In genomic region chr7:121933675-121934074, GRCm38 (mm10) we compare ENCODE assay signal across 17 mouse cellular contexts. TPM values are rescaled to one million over a fixed set of nuclear protein-coding genes. Genes with fewer than 3 reads are reported as not detected.
DNase-seq lines count a peak whose midpoint lies in the region; ATAC-seq and TF ChIP-seq lines count a peak whose summit lies in the region.
"Had no signal": no experiment of that assay in that cellular context is flagged by ENCODE, and none has a peak within 500 bp of the region (broad histone marks: within the 10 kb centered on the region; RNA-seq: fewer than 3 reads in every experiment).

No protein-coding gene starts in this region.

- no peaks in the 10 kb centered on the region for H3K27me3 ChIP-seq in kidney, postnatal 0 days (ENCODE audit: insufficient read depth, low read length)
- no peaks in the 10 kb centered on the region for H3K27me3 ChIP-seq in lung, postnatal 0 days (replicated peaks; ENCODE audit: insufficient read depth, low read length)
- H3K27me3 ChIP-seq: limb, embryonic 13.5 days; midbrain, embryonic 13.5 days; neural tube, embryonic 12.5 days had no signal

- ATAC-seq in kidney, postnatal 0 days (replicated peaks; ENCODE audit: low FRiP score, low read depth), result no peak
- peak; percentile 65 for ATAC-seq in lung, postnatal 0 days
- ATAC-seq: forebrain, postnatal 0 days; midbrain, embryonic 13.5 days had no signal

- 73% methylated on average over 6 of the region's 6 CpGs for WGBS in kidney, postnatal 0 days
- 49% methylated on average over 6 of the region's 6 CpGs for WGBS in lung, postnatal 0 days

- TF ChIP-seq CTCF in kidney, postnatal 0 days (IDR thresholded peaks at IDR 0.05; ENCODE audit: low read depth), result no peak
- no peak for TF ChIP-seq CTCF in lung, postnatal 0 days (IDR thresholded peaks at IDR 0.05)

- no peaks in the 10 kb centered on the region for H3K9me3 ChIP-seq in kidney, postnatal 0 days (replicated peaks; ENCODE audit: low read length)
- H3K9me3 ChIP-seq in lung, postnatal 0 days (ENCODE audit: low read length), result no peaks in the 10 kb centered on the region
- H3K9me3 ChIP-seq: forebrain, embryonic 10.5 days; limb, embryonic 13.5 days; midbrain, embryonic 13.5 days; neural tube, embryonic 12.5 days had no signal

- H3K9ac ChIP-seq in kidney, postnatal 0 days (ENCODE audit: low read depth, low read length), result no peak overlapping the region
- no peak overlapping the region for H3K9ac ChIP-seq in lung, postnatal 0 days (replicated peaks; ENCODE audit: low read depth)
- H3K9ac ChIP-seq: forebrain, postnatal 0 days; limb, embryonic 13.5 days; liver, embryonic 14.5 days; midbrain, embryonic 13.5 days; neural tube, embryonic 12.5 days had no signal

- no peak overlapping the region for H3K4me2 ChIP-seq in kidney, postnatal 0 days (ENCODE audit: low read length)
- H3K4me2 ChIP-seq in lung, postnatal 0 days (replicated peaks; ENCODE audit: low read depth, low read length), result no peak overlapping the region
- H3K4me2 ChIP-seq: limb, embryonic 13.5 days; midbrain, embryonic 13.5 days; neural tube, embryonic 12.5 days had no signal

- H3K36me3 ChIP-seq in kidney, postnatal 0 days (ENCODE audit: insufficient read depth, low read length), result peaks cover 15% of the 10 kb centered on the region; the same call in 1 of the 2 replicates
- peaks cover 7% of the 10 kb centered on the region; the same call in 1 of the 2 replicates for H3K36me3 ChIP-seq in lung, postnatal 0 days (ENCODE audit: insufficient read depth, low read length)

- peak; percentile 20 to 23 for DNase-seq in heart, adult 9 months (ENCODE audit: low spot score in 2 of 2)
- DNase-seq in heart, postnatal 4 days, result no peak
- DNase-seq in kidney, postnatal 0 days (ENCODE audit: low spot score), result no peak
- DNase-seq in kidney, postnatal 14 days, result no peak
- DNase-seq in lung, postnatal 0 days (ENCODE audit: low spot score), result peak; percentile 57
- DNase-seq in frontal cortex, postnatal 36 days (ENCODE audit: low spot score in 2 of 2), result no peak
- DNase-seq in urinary bladder, postnatal 4 days (ENCODE audit: low spot score in 2 of 2), result no peak
- DNase-seq: adrenal gland, postnatal 36 days; cerebellum, postnatal 36 days; forebrain, postnatal 0 days; right cerebral cortex, adult 18-20 months had no signal

- H3K4me1 ChIP-seq in kidney, postnatal 0 days (replicated peaks; ENCODE audit: insufficient read depth, low read length), result no peaks in the 10 kb centered on the region
- no peaks in the 10 kb centered on the region for H3K4me1 ChIP-seq in lung, postnatal 0 days (ENCODE audit: insufficient read depth, low read depth, low read length)
- H3K4me1 ChIP-seq: forebrain, embryonic 10.5 days had no signal

- H3K27ac ChIP-seq in kidney, postnatal 0 days, result peak overlapping the region; percentile 73
- H3K27ac ChIP-seq in lung, postnatal 0 days (ENCODE audit: low read length), result peak overlapping the region; percentile 26; the same call in 1 of the 2 replicates
- H3K27ac ChIP-seq: forebrain, embryonic 10.5 days; limb, embryonic 13.5 days; liver, embryonic 14.5 days; midbrain, embryonic 13.5 days; neural tube, embryonic 12.5 days; stomach, postnatal 0 days had no signal

- TF ChIP-seq EP300 in lung, postnatal 0 days (IDR thresholded peaks at IDR 0.05), result 0 out of 2 replicates have a peak, but pooled peaks have one; percentile 34

- no peak overlapping the region for H3K4me3 ChIP-seq in kidney, postnatal 0 days (replicated peaks; ENCODE audit: low read depth, low read length)
- H3K4me3 ChIP-seq in lung, postnatal 0 days (ENCODE audit: low read depth, low read length), result no peak overlapping the region
- H3K4me3 ChIP-seq: forebrain, embryonic 10.5 days; limb, embryonic 13.5 days; midbrain, embryonic 13.5 days; neural tube, embryonic 12.5 days had no signal

RNA-seq across cellular contexts. Expression of gene Cog7, which starts 47.8 kb away (rescaled TPM):
- total RNA-seq in heart, postnatal 4 days (2021), result 10 to 100 TPM; 15.9 to 16.0 TPM
- 11.6 and 14.8 TPM in 2 replicates for polyA plus RNA-seq in kidney, postnatal 0 days (2015; fragmentation: Nextera tagmentation; extraction: Ambion mirVana)
- polyA plus RNA-seq in lung, postnatal 0 days (2015; fragmentation: Nextera tagmentation; extraction: Ambion mirVana), result 13.4 and 18.3 TPM in 2 replicates

Comparison
In these comparisons a context has a peak if more than half of its experiments do, and no peak if none do; other contexts are left out.
1. DNase-seq: peak in heart, adult 9 months (2 of 2) and lung, postnatal 0 days (single experiment); none in heart, postnatal 4 days (single experiment), kidney, postnatal 0 days (single experiment), kidney, postnatal 14 days (single experiment), frontal cortex, postnatal 36 days (0 of 2) and urinary bladder, postnatal 4 days (0 of 2).